Mouse (Mus musculus): ENCODE data around the gene Aldh4a1.

DNA sequence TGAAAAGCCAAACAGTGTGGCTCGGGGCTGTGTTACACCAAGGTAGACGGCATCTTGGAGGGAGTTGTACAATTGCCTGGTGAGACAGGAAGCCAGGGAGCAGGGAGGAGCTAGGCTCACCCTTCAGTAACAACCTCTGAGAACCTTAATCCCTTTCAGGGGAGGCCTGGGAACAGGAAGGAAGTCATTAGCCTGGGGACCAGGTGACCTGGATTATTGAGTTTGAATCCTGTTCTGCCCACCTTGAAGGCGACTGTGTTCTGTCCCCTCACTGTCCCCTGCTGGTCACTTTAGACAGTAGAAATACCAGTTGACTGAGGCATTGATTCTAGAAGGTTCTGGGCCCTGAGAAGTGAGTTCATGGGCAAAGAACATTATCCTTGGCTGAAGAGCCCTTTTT is 28.6 kb upstream of the Aldh4a1 start:
- TF ChIP-seq CTCF (IDR thresholded peaks at IDR 0.05; ENCODE audit: low read depth) = peak; percentile 64
- TF ChIP-seq EP300 (optimal IDR thresholded peaks at IDR 0.05) = no peak
